Mouse (Mus musculus): ENCODE results near the gene Cdc45.
A peak's percentile ranks its signal among the peaks of the same experiment; 100 is the strongest.

Cdc45 gene

DNA sequence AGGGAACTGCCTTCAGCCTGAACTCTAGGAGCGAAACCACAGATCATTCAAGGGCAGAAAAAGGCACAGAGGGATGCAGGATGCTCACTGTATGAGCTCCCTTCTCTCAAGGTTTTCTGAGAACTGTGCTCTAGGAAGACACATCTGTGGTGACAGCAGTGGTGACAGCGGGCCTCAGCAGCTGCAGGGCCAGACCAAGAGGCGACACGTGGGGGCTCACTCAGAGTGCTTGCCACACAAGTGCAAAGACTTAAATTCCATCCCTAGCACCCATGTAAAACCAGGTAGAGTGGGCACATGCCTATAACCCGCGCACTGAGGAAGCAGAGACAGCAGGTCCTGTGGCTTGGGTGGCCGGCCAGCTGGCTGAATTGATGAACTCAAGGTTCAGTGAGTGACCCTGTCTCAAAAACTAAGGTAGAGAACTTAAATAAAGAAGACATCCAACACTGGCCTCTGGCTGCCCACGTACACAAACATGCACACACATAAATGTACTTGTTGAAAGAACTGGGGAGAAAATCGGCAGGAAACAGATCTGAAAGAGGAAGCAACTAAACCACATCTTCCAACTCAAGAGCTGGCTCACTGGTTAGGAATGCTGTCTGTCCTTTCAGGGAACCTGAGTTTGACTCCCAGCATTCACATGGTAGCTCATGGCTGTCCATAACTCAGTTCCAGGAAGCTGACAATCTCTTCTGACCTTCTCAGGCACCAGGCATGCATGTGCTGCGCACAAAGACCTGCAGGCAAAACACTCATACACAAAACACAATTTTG is 23.0 kb downstream of the Cdc45 start:
- peak; percentile 74 for DNase-seq (ENCODE audit: low read depth)

DNA sequence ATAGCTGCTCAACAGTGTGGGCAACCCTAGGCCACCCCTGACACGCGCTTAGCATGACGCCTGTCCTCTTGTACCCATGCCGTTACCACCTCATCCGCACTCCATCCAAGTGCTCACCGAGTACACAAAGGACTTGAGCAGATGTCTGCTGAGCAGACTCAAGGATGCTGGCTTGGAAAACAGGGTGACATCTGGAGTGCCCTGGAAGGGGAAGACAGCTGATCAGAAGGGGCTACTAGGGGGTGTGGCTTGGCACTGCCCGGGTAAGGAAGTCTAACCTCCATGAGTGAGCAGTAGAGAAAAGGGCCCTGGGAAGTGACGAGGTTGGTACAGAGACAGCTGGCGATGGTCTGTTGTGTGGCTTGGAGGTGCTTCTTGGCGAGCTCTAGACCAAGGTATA is 25.1 kb downstream of the Cdc45 start:
- DNase-seq (ENCODE audit: low read depth): no peak

DNA sequence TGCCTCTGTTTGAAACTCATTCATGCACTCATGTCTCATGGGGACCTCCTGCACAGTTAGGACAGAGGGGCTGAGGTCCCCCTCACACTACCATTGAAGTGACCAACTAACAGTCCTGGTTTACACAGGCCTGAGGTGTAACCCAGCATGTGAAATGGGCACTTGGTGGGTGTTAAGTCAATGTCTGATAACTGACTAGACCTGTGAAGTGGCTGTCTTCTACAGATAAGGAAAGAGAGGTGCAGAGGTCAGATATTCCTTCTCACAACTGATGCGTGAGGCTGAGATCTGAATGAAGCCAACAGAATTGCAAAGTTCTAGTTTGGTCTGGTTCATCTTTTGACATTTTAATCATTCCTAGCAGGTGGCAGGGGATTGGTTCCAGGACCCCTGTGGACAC is 26.3 kb downstream of the Cdc45 start:
- no peak for DNase-seq (ENCODE audit: low read depth)

DNA sequence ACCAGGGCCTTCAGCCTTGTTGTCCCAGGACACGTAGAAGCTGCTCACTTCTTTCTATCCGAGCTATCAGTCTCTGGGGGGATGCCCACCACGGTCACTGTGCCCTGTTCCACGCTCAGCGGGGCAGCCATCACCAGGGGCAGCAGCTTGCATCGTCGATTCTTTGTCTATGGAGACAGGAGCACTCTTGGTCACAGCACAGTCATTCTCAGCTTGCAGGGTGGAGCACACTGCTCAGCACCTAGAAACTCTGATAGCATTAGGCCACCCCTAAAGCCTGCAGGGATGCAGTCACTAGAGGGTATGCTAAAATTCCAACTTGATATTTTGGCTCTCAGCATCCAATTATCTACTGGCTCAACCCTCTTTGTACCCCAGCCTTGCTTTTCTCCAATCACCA is 26.8 kb downstream of the Cdc45 start:
- no peak for DNase-seq (ENCODE audit: low read depth)

DNA sequence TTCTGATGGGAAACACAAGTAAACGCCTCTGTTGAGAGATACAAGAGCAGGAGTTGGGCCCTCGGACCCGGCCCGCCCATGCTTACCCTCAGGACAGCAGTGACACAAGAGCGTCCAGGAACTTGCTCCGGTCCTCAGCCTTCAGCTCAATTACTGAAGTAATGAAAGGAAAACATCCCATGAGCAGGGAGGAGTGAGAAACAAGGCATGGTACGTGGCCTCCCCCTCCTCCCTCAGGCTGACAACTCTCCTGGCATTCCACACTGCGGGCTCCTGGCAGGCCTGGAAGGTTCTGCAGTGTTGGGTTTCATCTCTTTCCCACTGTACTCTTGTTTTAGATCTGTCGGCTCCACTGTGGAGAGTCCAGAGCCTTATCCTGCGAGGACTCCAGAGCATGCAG is 30.0 kb downstream of the Cdc45 start:
- no peak for DNase-seq (ENCODE audit: low read depth)

DNA sequence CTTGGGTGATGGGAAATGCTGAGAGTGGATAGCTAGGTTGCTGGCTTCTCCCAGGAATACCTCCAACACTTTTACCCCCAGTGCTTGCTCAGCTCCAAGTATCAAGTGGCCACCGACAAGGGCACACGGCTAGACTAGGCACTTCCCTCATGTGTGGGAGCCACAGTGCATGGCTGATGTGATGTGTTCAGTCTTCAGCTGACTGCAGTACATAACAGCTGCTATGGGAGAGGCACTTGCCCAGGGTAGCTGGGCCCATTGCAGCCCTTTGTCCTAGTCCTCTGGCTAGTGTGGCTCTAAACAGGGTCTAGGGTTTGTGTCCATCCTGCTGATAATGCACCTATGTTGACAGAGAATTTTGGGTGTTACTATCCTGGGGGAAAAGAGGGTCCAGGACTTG is 33.3 kb downstream of the Cdc45 start:
- no peak for DNase-seq (ENCODE audit: low read depth)

DNA sequence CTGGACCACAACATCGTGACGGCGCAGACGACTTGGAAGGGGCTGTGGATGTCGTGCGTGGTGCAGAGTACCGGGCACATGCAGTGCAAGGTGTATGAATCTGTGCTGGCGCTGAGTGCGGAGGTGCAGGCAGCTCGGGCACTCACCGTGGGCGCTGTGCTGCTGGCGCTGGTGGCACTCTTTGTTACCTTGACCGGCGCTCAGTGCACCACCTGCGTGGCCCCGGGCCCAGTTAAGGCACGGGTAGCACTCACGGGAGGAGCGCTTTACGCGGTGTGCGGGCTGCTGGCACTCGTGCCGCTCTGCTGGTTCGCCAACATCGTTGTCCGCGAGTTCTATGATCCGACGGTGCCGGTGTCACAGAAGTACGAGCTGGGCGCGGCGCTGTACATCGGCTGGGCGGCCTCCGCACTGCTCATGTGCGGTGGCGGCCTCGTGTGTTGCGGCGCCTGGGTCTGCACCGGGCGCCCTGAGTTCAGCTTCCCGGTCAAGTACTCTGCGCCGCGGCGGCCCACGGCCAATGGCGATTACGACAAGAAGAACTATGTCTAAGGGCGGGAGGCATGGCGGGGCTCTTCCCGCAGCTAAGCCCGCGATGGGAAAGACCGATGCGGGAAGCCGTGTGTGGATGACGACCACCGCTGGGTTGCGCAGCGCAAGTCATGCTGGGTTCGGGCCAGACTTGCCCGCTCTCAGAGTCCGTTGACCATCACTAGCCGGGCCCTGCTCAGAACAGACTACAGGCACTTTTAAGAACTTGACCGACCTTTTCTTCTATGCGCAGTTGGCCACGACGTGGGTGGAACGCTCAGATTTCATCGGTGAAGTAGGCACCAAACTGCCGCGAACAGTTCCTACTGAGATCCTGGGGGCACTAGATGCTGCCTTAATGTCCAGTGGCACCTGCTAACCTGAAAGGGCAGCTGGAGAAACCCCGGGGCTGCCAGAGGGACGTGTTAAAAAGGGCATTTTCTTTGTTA is 34.4 kb downstream of the Cdc45 start:
- DNase-seq (ENCODE audit: low read depth): no peak

DNA sequence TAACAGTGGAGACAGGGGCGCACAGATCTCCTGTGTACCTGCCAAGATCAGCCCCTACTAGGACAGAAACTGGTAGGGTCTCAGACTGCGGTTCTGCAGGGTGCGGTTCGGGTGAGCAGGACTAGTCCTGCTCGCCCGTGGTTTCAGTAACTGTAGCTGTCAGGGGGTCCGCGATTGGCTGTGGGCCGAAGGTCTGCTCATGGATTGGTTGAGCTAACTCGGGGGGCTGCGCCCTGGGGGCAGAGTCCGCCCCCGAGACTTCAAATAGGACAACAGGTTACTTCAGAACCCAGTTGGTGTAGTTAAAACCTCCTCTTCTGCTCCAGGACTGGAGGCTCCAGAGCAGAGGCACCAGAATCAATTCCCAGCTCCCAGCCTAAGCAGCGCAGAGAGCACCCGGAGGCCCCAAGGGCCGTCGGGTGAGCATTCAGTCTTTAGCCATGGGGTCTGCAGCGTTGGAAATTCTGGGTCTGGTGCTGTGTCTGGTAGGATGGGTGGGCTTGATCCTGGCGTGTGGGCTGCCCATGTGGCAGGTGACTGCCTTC is 35.2 kb downstream of the Cdc45 start, which contains the start of gene Cldn5:
Cldn5 (plus strand) TSS at position 292 of the 545 bp plus-strand sequence.
- no peak for DNase-seq (ENCODE audit: low read depth)

DNA sequence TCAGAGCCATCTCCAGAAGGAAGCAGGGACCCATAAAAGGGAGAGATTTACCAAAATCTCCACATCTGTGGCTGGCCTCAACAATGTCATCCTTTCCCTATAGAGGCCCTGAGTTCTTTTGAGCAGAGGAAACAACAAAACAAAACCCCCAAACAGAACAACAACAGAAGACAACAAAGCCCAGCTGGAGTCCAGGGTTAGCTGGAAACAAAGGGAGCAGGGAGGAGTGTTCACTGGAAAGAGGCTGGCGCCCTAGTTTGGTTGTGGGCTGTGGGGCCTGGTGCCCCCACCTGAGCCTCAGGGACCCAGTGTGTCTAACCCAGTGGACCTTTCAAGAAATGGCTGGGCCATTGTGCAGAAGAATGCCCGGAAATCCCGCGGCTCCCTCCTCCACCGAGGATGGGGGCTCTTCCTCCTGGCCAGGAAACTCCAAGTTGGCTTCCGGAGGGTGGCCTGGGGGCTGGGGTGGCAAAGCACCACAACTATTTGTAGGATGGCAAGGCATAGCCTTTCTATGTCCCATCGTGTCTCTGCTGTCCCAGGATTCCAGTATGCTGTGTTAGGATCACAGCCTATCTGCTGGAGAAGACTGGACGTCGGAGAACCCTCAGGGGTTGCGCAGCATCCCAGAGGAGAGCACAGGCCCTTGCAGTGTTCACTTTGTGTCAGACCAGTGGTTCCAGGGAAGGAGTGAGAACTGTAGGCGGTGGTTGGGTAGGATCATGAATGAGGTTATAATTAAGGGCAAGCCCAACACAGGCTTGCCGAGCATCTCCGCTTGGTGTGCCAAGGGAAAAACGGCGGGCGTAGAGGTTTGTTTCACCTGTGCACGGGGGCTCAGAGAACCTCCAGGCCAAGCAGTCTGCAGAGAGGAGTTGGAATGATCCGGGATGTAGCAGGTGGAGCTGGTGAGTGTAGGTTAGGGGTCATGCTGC is 35.9 kb downstream of the Cdc45 start:
- no peak for DNase-seq (ENCODE audit: low read depth)

DNA sequence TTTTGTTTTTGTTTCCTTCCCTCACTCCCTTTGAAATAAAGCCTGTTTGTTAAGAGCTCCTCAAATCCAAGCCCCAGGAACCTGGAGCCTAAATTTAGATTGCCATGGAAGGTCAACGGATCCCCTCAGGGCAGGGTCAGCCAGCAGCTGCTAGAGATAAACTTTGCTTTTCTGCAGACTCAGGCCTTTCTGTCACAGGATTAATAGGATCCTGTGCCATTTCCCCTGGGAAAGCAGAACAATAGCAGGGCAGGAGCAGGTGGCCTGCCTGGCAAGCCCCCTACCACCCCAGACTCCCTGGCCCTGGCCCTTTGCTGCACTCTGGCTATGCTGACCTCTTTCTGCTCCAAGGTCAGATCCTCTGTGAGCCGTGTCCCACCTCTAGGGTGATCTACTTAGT is 37.9 kb downstream of the Cdc45 start:
- no peak for DNase-seq (ENCODE audit: low read depth)

DNA sequence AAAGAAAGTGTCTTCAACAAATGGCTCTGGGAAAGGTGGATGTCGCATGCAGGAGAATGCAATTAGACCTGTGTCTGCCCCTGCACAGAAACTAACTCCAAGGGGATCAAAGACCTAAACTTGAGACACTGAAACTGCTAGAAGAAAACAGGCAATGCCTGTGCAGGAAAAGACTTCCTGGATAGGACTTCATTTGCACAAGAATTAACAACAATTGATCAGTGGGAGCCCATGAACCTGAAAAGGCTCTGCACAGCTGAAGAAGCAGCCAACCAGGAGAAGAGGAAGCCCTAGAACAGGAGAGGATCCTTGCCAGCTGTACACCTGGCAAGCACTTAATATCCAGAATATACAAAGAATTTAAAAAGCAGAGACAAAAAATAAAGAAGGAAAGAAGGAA is 42.3 kb downstream of the Cdc45 start:
- DNase-seq (ENCODE audit: low read depth): no peak

DNA sequence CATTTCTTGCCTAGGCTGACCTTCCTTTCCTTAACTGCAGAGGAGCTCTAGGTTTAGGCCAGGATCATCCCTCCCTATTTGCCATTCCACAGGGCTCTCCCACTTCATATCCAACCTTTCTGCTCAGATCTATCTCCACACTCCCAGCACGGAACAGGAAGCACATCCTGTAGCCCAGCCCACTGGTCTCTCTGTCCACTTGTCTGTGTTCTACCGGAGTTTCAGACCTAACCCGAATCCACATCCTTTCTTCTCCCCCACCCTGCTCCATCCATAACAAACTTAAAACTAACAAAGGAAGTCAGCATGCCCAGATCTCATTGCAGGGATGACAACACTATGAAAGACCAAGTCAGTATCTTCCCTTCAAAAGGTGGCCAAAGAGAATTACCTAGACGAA is 45.4 kb downstream of the Cdc45 start:
- DNase-seq (ENCODE audit: low read depth): no peak

DNA sequence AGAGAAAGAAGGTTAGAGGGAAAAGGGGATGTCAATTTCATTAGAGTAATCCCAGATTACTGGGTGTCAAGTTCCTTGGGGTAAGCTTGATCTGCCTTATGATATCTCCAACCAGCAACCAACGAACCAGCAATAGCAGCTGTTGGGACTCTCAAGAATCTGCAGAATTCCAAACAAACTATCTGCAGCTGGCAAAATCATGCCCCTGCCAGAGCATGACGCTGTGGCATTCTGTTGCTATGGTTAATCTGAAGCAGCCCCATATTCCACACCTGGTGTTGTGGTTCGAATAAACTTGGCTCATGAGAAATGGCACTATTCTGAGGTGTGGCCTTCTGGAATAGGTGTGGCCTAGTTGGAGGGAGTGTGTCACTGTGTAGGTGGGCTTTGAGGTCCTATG is 48.8 kb downstream of the Cdc45 start:
- DNase-seq (ENCODE audit: low read depth): peak; percentile 53

DNA sequence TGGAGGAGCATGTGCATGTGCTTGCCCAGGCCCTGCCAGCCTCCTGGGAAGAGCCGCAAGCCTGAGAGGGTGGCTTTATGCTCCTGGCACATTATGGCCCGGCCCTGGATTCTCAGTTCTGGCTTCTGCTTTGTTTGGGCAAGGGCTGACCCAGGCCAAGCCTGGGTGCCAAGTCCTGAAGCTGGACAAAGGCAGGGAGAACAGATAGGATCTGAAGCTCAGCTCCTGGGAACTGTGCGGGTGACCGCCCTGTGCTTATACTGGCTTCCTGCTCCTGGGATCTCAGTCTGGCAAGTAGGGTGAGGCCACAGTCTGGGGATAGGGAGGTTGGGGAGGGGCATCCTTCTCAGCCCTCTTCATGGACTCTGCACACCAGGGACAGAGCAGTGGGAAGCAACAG is 50.1 kb downstream of the Cdc45 start:
- DNase-seq (ENCODE audit: low read depth): no peak

DNA sequence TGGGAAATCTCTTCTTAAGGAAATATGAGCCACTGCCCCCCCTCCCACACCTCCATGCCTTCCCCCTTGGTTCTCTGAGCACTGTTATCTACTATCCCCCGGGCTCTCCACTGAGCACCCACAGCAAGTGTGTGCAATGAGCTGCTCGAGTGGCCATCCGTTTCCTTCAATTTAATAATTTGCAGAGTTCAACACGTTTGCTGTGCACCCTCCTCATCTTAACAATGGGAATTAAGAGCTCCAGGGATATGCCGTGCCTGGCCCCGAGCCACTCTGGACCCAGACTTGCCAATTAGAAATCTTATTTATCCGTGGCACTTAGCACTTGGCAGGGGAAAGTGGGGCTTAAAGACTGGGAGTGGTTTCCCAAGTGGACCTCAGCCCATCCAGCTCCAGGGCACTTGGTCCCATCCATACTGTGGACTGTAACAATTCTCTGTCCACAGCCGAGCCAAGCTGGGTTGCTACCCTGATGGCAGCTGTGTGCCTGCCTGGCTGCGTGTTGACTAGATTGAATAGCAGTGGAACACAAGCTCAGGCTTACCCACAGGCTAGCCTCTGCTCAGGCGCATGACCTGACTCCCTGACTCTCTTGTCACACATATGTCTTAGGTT is 59.8 kb downstream of the Cdc45 start:
- no peak for DNase-seq (ENCODE audit: low read depth)

DNA sequence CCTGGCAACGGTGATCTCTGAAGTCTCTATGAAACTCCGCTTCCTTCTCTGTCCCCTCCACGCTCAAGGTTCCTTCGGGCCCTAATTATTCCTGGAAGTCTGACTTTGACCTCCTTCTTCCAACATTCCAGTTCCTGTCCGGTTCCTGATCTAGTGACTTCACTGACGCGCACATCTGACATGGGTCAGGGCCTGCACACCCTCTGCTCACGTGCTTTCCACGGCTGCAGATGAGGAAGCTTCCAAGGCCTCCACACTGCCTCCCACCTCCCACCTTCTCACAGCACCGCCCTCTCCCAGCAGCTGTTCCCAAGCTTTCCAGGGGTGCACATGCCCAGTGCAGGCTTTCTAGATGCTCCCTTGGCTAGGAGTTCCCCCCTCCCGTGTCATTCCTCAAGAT is 60.7 kb downstream of the Cdc45 start:
- DNase-seq (ENCODE audit: low read depth): no peak

DNA sequence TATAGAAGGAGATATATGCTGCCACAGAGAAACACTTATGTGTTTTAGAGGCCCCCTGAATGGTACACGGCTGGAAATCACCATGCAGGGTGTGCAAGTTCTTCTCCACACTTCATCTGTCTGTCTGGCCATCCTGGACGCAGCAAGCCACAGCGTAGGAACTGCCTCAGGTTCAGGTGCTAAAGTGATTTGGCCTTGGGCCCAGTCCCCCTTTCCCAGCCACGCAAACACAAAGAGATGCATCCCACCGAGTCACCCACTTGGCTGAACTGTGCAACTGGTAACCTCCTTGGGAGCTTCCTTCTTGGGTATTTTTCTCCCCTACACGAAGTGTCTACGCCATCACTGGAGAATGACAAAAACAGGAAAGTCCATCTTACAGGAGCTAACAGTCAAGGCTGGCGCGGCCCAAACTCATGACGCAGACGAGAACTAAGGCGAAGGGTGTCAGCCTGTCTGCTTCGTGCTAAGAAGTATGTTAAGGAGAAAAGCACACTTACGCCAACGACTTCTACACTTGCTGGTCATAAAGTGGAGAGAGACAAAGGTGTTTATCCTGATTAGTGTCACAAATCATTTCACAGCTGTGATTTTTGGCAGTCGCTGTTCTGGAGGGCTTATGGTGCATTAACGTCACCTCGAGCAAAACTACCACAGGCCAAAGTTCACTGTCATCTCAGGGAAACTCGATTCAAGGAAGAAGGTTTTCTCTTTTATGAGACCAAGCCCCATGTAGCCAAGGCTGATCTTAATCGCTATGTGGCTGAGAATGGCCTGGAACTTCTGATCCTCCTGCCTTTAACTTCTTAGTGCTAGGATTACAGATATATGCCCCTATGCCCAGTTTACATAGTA is 65.3 kb downstream of the Cdc45 start:
- no peak for DNase-seq (ENCODE audit: low read depth)

DNA sequence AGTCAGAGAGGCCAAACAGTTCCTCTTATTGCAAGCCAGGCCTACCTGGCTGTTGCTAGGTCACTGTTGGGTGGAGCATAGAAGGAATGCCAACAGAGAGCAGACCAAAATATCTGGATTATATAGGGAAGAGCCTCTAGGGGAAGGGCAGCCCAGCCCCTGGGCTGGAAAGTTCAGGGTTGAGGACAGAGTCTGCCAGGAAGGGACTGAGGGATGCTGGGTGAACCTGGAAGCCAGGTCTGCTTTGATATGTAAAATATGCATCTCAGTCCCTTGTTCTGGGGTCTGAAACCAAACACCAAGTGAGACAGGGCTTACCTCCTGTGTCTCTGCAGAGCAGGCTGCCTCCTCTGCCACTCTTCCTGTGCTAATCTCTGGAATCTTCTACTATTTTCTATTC is 73.5 kb downstream of the Cdc45 start:
- DNase-seq (ENCODE audit: low read depth): no peak

DNA sequence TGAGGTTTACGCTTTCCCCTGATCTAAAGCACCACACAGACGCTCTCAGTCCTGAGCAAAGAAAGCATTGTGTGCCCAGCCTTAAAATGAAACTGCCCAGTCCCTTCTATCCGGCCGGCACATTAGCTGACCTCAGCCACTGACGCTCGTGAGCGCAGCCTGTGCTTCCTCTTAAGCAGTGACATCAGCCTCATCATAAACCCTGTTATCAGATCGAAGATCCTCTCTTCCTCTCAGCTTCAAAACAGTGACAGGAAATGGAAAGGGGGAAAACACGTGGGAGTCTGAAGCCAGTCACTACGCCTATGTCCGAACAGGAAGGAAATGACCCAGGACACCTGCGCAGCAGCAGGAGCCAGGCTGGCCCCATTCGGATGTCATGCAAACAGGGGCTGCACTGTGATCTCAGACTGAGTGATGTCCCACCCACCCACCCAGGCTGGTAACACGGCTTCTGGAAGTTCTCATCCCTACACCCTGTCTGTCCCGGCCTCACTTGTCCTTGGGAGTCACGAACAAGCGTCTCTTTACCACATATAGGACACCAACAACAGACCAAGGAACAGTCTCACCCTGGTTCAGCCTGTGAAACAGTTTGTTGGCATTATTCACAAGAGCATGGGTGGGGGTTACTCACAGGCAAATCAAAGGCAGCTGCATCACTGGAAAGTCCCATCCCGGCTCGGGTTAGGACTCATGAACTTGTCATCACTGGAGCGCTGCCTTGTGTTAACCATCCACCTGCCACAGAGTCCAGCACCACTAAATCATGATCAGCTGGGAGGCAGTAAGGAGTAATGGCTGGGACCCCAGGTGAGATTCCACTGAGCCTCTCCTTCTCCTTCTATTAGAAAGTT is 78.5 kb downstream of the Cdc45 start:
- peak; percentile 77 for DNase-seq (ENCODE audit: low read depth)
